Mouse (Mus musculus) forebrain, embryonic 10.5 days (tissue): Measurements from ENCODE around the gene Sfmbt1. TPM values are rescaled to one million over a fixed set of nuclear protein-coding genes. Genes with fewer than 3 reads are reported as not detected.

ENCODE experiments used
- DNase-seq: peaks from one replicate; pipeline ENCODE4 v3.0.0-alpha.2; 2017; ENCODE audit warnings: low spot score; ENCODE audit errors: extremely low spot score
- H3K27ac ChIP-seq: fragments of 300-500 bp; sonication (generic); 2 replicates; pipeline ENCODE4 v1.5.1; 2016; ENCODE audit warnings: mild to moderate bottlenecking
- H3K27me3 ChIP-seq: fragments of 300-500 bp; sonication (generic); 2 replicates; pipeline ENCODE4 v1.6.1; 2016; ENCODE audit warnings: mild to moderate bottlenecking; ENCODE audit not compliant: poor library complexity, severe bottlenecking
- H3K36me3 ChIP-seq: fragments of 300-500 bp; sonication (generic); replicated peaks from 2 replicates; pipeline ENCODE4 v1.6.1; 2016; ENCODE audit warnings: mild to moderate bottlenecking, moderate library complexity
- H3K4me1 ChIP-seq: fragments of 300-500 bp; sonication (generic); 2 replicates; pipeline ENCODE4 v1.6.1; 2016
- H3K4me3 ChIP-seq: fragments of 300-500 bp; sonication (generic); 2 replicates; pipeline ENCODE4 v1.5.1; 2016; ENCODE audit warnings: mild to moderate bottlenecking, moderate library complexity
- H3K9me3 ChIP-seq: fragments of 300-500 bp; sonication (generic); 2 replicates; pipeline ENCODE4 v1.6.1; 2016; ENCODE audit warnings: mild to moderate bottlenecking, moderate library complexity
- WGBS: fragments of 180-500 bp; shearing (Covaris S2); methylation state at CpG from one replicate; pipeline ENCODE4 v1.1.7; 2016; 5-methylcytosine and 5-hydroxymethylcytosine counted together
- polyA plus RNA-seq: library from polyadenylated mRNA; unstranded; fragments of >200 nt; fragmentation: Nextera tagmentation; extraction: Ambion mirVana; gene quantifications from 2 replicates; pipeline ENCODE4 v1.2.1, GENCODE M21; 2016

Sfmbt1 gene
- polyA plus RNA-seq, 1 experiment from 2014 or later = 22.6 TPM

DNA sequence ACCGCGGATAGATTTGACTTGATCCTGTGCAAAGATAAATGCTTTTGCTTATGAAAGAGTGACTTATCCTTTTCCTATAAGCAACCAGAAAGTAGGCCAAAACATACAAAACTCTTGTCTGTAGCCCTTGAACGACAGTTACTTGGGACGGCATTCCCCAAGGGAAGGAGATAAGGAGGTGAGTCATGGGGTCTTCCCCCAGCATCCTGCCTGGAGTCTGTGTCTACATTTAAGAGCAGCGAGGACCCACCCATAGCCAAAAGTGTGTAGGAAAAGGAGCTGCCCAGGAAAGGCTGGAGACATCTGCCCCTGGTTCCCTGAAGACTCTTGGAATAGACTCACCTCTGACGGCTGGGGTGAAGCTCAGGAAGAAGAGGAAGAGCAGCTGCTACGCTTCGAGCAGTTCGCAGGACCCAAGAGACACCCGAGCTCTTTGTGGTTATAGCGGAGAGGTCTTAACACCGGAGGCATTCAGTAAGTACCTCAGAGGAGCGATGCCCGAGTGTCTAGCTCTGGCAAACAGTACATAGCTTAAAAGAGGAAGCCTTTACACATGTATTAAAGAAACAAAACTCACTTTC lies 122.9 kb downstream of the Sfmbt1 start:
- no peaks in the 10 kb centered on the region for H3K9me3 ChIP-seq
- no peak for DNase-seq
- no peaks in the 10 kb centered on the region for H3K27me3 ChIP-seq
- no peaks in the 10 kb centered on the region for H3K4me1 ChIP-seq
- no peak overlapping the region for H3K27ac ChIP-seq
- WGBS = 96% methylated on average over 14 of the region's 14 CpGs
- no peak overlapping the region for H3K4me3 ChIP-seq
- peaks cover 29% of the 10 kb centered on the region for H3K36me3 ChIP-seq

GRCm38 (mm10) chr14:30843701-30844100 lies 129.1 kb downstream of the Sfmbt1 start:
- Histone ChIP-seq H3K27me3 (no peaks in the 10 kb centered on the region), H3K4me1 (no peaks in the 10 kb centered on the region), H3K9me3 (no peaks in the 10 kb centered on the region), H3K4me3 (no peak overlapping the region), H3K27ac (no peak overlapping the region), H3K36me3 (peaks cover 16% of the 10 kb centered on the region)
- 89% methylated on average over 3 of the region's 3 CpGs for WGBS
- no peak for DNase-seq

GRCm38 (mm10) chr14:30850504-30850903 lies 135.9 kb downstream of the Sfmbt1 start:
- Histone ChIP-seq H3K27me3 (no peaks in the 10 kb centered on the region), H3K4me1 (no peaks in the 10 kb centered on the region), H3K27ac (no peak overlapping the region), H3K9me3 (no peaks in the 10 kb centered on the region), H3K36me3 (peaks cover 4% of the 10 kb centered on the region; the same call in 1 of the 2 replicates), H3K4me3 (no peak overlapping the region)
- DNase-seq = no peak
- 90% methylated on average over 5 of the region's 5 CpGs for WGBS

- H3K9me3 ChIP-seq = no peaks in the 10 kb centered on the region
- H3K27ac ChIP-seq = no peak overlapping the region
- no peaks in the 10 kb centered on the region for H3K36me3 ChIP-seq
- H3K4me1 ChIP-seq = no peaks in the 10 kb centered on the region
- H3K27me3 ChIP-seq = no peaks in the 10 kb centered on the region
- H3K4me3 ChIP-seq = no peak overlapping the region
- DNase-seq = no peak
- WGBS = 93% methylated on average over 5 of the region's 5 CpGs
These were observed 137.7 kb downstream of the Sfmbt1 start for GRCm38 (mm10) chr14:30852325-30852724.

DNA sequence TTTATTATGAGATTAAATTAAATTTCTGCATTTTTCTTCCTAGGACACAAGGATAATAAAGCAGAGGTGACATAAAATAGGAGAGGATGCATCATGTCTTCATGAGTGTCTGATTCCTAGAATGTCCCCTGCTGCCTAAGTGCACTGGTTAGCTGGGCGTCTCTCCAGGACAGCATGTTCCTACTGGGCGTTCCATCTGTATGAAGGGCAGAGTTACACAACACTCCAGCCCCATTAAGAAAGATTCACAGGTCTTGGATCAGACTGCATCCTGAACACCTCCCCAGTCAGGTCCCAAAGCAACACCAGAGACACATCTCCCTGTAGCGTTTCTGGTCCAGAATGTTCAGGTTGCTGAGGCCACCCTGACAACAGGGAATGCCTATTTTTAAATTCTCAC lies 140.7 kb downstream of the Sfmbt1 start:
- Histone ChIP-seq H3K4me1 (no peaks in the 10 kb centered on the region), H3K27ac (no peak overlapping the region), H3K9me3 (no peaks in the 10 kb centered on the region; the same call in 1 of the 2 replicates), H3K27me3 (no peaks in the 10 kb centered on the region), H3K36me3 (peaks cover 9% of the 10 kb centered on the region; the same call in 1 of the 2 replicates), H3K4me3 (no peak overlapping the region)
- 94% methylated on average over 3 of the region's 3 CpGs for WGBS
- DNase-seq = no peak

GRCm38 (mm10) chr14:30856885-30857507 lies 142.3 kb downstream of the Sfmbt1 start:
- no peak overlapping the region for H3K4me3 ChIP-seq
- no peak overlapping the region for H3K27ac ChIP-seq
- DNase-seq = no peak
- H3K9me3 ChIP-seq = no peaks in the 10 kb centered on the region; the same call in 1 of the 2 replicates
- no peaks in the 10 kb centered on the region for H3K27me3 ChIP-seq
- peaks cover 9% of the 10 kb centered on the region; the same call in 1 of the 2 replicates for H3K36me3 ChIP-seq
- H3K4me1 ChIP-seq = no peaks in the 10 kb centered on the region
- 95% methylated on average over 10 of the region's 10 CpGs for WGBS

GRCm38 (mm10) chr14:30857990-30858389 lies 143.3 kb downstream of the Sfmbt1 start:
- Histone ChIP-seq H3K27ac (no peak overlapping the region), H3K36me3 (peaks cover 9% of the 10 kb centered on the region; the same call in 1 of the 2 replicates), H3K4me3 (no peak overlapping the region), H3K27me3 (no peaks in the 10 kb centered on the region), H3K4me1 (no peaks in the 10 kb centered on the region), H3K9me3 (no peaks in the 10 kb centered on the region; the same call in 1 of the 2 replicates)
- DNase-seq = no peak
- WGBS = 71% methylated on average over 4 of the region's 4 CpGs

GRCm38 (mm10) chr14:30861421-30862125 lies 146.9 kb downstream of the Sfmbt1 start:
- no peak for DNase-seq
- 85% methylated on average over 16 of the region's 16 CpGs for WGBS
- no peak overlapping the region for H3K27ac ChIP-seq

DNA sequence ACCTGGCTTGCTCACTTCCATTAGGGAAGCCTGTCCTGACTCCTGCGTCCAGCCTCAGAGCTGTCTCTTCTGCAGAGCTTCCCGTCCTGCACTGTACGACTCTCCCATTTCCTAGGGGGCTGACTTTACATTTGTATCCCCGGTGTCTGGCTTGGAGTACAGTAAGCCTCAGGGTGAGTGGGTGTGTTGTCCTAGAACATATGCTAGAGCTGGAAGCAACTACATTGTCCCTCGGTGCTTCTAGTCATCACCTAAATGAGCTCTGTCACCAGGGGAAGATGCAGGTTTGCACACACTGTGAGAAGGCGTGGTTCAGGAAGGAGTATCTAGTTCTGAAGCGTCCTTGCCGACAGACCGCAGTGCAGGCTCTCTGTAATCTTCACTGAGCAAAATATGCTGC lies 147.7 kb downstream of the Sfmbt1 start:
- no peaks in the 10 kb centered on the region; the same call in 1 of the 2 replicates for H3K9me3 ChIP-seq
- H3K4me1 ChIP-seq = no peaks in the 10 kb centered on the region
- H3K4me3 ChIP-seq = no peak overlapping the region
- no peak overlapping the region for H3K27ac ChIP-seq
- peaks cover 28% of the 10 kb centered on the region for H3K36me3 ChIP-seq
- no peak for DNase-seq
- H3K27me3 ChIP-seq = no peaks in the 10 kb centered on the region
- WGBS = 93% methylated on average over 9 of the region's 9 CpGs

More at GRCm38 (mm10) chr14:30861421-30862125, 146.9 kb downstream of the Sfmbt1 start:
- Histone ChIP-seq H3K9me3 (no peaks in the 10 kb centered on the region; the same call in 1 of the 2 replicates), H3K4me3 (no peak overlapping the region), H3K27me3 (no peaks in the 10 kb centered on the region), H3K4me1 (no peaks in the 10 kb centered on the region), H3K36me3 (peaks cover 21% of the 10 kb centered on the region)

- 71% methylated on average over 3 of the region's 3 CpGs for WGBS
- no peak overlapping the region for H3K27ac ChIP-seq
- peaks cover 9% of the 10 kb centered on the region for H3K4me1 ChIP-seq
- peaks cover 33% of the 10 kb centered on the region for H3K36me3 ChIP-seq
- H3K27me3 ChIP-seq = no peaks in the 10 kb centered on the region
- no peak overlapping the region for H3K4me3 ChIP-seq
- no peaks in the 10 kb centered on the region for H3K9me3 ChIP-seq
- no peak for DNase-seq
These were observed 150.7 kb downstream of the Sfmbt1 start for GRCm38 (mm10) chr14:30865311-30865710.

- 42% methylated on average over 5 of the region's 5 CpGs for WGBS
These were observed 152.4 kb downstream of the Sfmbt1 start for GRCm38 (mm10) chr14:30867042-30867441.

DNA sequence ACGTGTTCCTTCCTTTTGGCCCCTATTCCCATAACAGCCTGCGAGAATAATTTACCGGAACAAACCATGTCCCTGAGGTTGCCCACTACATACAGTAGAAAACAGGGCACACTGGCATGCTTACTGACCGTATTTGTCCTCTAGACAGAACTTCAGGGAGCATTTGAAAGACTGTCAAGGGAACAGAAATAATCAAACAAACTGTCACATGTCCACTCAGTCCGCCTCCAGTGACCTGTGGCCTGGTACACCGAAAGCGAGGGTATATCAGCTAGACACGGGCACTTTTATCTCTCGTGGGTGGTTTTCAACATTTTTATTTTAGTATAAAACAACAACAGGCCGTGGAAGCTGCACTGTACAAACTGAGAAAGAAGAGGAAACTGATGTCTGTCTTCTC lies 154.2 kb downstream of the Sfmbt1 start:
- H3K36me3 ChIP-seq = peaks cover 51% of the 10 kb centered on the region
- no peaks in the 10 kb centered on the region for H3K9me3 ChIP-seq
- no peak overlapping the region for H3K4me3 ChIP-seq
- WGBS = 91% methylated on average over 10 of the region's 10 CpGs
- no peak for DNase-seq
- H3K4me1 ChIP-seq = peaks cover 9% of the 10 kb centered on the region
- H3K27me3 ChIP-seq = no peaks in the 10 kb centered on the region
- H3K27ac ChIP-seq = no peak overlapping the region

More at GRCm38 (mm10) chr14:30867042-30867441, 152.4 kb downstream of the Sfmbt1 start:
- H3K27ac ChIP-seq = no peak overlapping the region
- no peak overlapping the region for H3K4me3 ChIP-seq
- H3K4me1 ChIP-seq = peaks cover 9% of the 10 kb centered on the region
- peaks cover 34% of the 10 kb centered on the region for H3K36me3 ChIP-seq
- H3K9me3 ChIP-seq = no peaks in the 10 kb centered on the region
- no peaks in the 10 kb centered on the region for H3K27me3 ChIP-seq
- peak; percentile 53 for DNase-seq

DNA sequence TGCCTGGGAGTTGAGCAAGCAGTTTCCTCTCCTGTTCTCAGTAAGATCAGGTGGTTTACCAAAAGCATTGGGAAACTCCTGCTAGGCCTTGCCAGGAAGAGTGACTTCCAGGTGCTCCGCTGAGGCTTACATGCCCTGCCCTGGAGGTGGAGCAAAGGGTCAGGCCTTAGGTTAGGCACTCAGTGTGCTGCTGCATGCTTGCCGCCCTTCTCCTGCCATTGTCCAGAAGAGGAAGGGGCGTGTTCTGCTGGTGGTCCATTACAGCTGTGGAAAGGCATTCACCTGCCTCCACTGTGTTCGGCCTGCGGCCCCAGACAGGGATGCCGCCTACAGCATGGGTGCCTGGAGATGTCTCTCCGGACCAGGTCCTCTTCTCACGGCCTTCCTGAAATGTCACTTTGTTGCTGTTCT lies 154.7 kb downstream of the Sfmbt1 start:
- Histone ChIP-seq H3K27ac (no peak overlapping the region), H3K4me3 (no peak overlapping the region), H3K27me3 (no peaks in the 10 kb centered on the region), H3K4me1 (peaks cover 9% of the 10 kb centered on the region), H3K36me3 (peaks cover 51% of the 10 kb centered on the region), H3K9me3 (no peaks in the 10 kb centered on the region)
- DNase-seq = no peak
- WGBS = 84% methylated on average over 8 of the region's 8 CpGs
